Mouse (Mus musculus): ENCODE measurements around the gene Chek1. TPM values are rescaled to one million over a fixed set of nuclear protein-coding genes. Genes with fewer than 3 reads are reported as not detected.

Chek1 gene
- total and polyA plus RNA-seq, 2 experiments from 2014 or later, result 3.8 to 5.7 TPM

GRCm38 (mm10) chr9:36726131-36727033 is 483 bp downstream of the Chek1 start:
- DNase-seq, result peak; percentile 96
- H3K27ac ChIP-seq (ENCODE audit: low read depth, low read length), result peak overlapping the region; percentile 55
- H3K27me3 ChIP-seq (ENCODE audit: insufficient read depth, low read length), result no peaks in the 10 kb centered on the region
- H3K9me3 ChIP-seq (ENCODE audit: low read length), result no peaks in the 10 kb centered on the region
- peak overlapping the region; percentile 46 for H3K9ac ChIP-seq
- peak overlapping the region; percentile 99 for H3K4me2 ChIP-seq (ENCODE audit: low read depth)
- H3K4me3 ChIP-seq (ENCODE audit: low read depth, low read length), result peak overlapping the region; percentile 50
- 0 out of 2 replicates have a peak, but pooled peaks cover 3% of the 10 kb centered on the region for H3K4me1 ChIP-seq (ENCODE audit: insufficient read depth)
- under 1% methylated on average over 53 of the region's 53 CpGs for WGBS
- peak; percentile 95 for ATAC-seq
- no peaks in the 10 kb centered on the region for H3K36me3 ChIP-seq (ENCODE audit: insufficient read depth)
- TF ChIP-seq CTCF (IDR thresholded peaks at IDR 0.05; ENCODE audit: low read depth), result peak; percentile 14; the same call in 1 of the 2 replicates

- ATAC-seq, result no peak; the same call in 1 of the 2 replicates
- Histone ChIP-seq H3K4me2 (ENCODE audit: low read depth) (no peak overlapping the region), H3K27ac (ENCODE audit: low read depth, low read length) (no peak overlapping the region), H3K9me3 (ENCODE audit: low read length) (no peaks in the 10 kb centered on the region), H3K9ac (no peak overlapping the region), H3K27me3 (ENCODE audit: insufficient read depth, low read length) (no peaks in the 10 kb centered on the region), H3K4me3 (ENCODE audit: low read depth, low read length) (no peak overlapping the region), H3K4me1 (ENCODE audit: insufficient read depth) (no peaks in the 10 kb centered on the region), H3K36me3 (ENCODE audit: insufficient read depth) (no peaks in the 10 kb centered on the region)
- TF ChIP-seq CTCF (IDR thresholded peaks at IDR 0.05; ENCODE audit: low read depth), result peak; percentile 40
- WGBS, result 76% methylated on average over 3 of the region's 3 CpGs
- DNase-seq, result peak; percentile 3
Measured at GRCm38 (mm10) chr9:36716624-36717023, 10.2 kb downstream of the Chek1 start.

- H3K9ac ChIP-seq, result no peak overlapping the region
- no peak overlapping the region for H3K27ac ChIP-seq (ENCODE audit: low read depth, low read length)
- DNase-seq (no peak), ATAC-seq (no peak)
- no peak overlapping the region for H3K4me2 ChIP-seq (ENCODE audit: low read depth)
- WGBS, result 91% methylated on average over 6 of the region's 6 CpGs
- H3K27me3 ChIP-seq (ENCODE audit: insufficient read depth, low read length), result no peaks in the 10 kb centered on the region
- no peaks in the 10 kb centered on the region for H3K4me1 ChIP-seq (ENCODE audit: insufficient read depth)
- no peaks in the 10 kb centered on the region for H3K36me3 ChIP-seq (ENCODE audit: insufficient read depth)
- H3K9me3 ChIP-seq (ENCODE audit: low read length), result no peaks in the 10 kb centered on the region
- H3K4me3 ChIP-seq (ENCODE audit: low read depth, low read length), result no peak overlapping the region
- TF ChIP-seq CTCF (IDR thresholded peaks at IDR 0.05; ENCODE audit: low read depth), result no peak
Measured at GRCm38 (mm10) chr9:36707304-36707703, 19.6 kb downstream of the Chek1 start.

GRCm38 (mm10) chr9:36705923-36706322 is 20.9 kb downstream of the Chek1 start:
- no peaks in the 10 kb centered on the region for H3K36me3 ChIP-seq (ENCODE audit: insufficient read depth)
- ATAC-seq, result no peak
- 85% methylated on average over 3 of the region's 3 CpGs for WGBS
- no peak overlapping the region for H3K27ac ChIP-seq (ENCODE audit: low read depth, low read length)
- H3K27me3 ChIP-seq (ENCODE audit: insufficient read depth, low read length), result no peaks in the 10 kb centered on the region
- no peak overlapping the region for H3K4me2 ChIP-seq (ENCODE audit: low read depth)
- H3K4me3 ChIP-seq (ENCODE audit: low read depth, low read length), result no peak overlapping the region
- no peak for DNase-seq
- no peak for TF ChIP-seq CTCF (IDR thresholded peaks at IDR 0.05; ENCODE audit: low read depth)
- no peaks in the 10 kb centered on the region for H3K4me1 ChIP-seq (ENCODE audit: insufficient read depth)
- no peak overlapping the region for H3K9ac ChIP-seq
- no peaks in the 10 kb centered on the region for H3K9me3 ChIP-seq (ENCODE audit: low read length)

GRCm38 (mm10) chr9:36694276-36694675 is 32.6 kb downstream of the Chek1 start:
- Histone ChIP-seq H3K27me3 (ENCODE audit: insufficient read depth, low read length) (no peaks in the 10 kb centered on the region), H3K4me3 (ENCODE audit: low read depth, low read length) (no peak overlapping the region), H3K27ac (ENCODE audit: low read depth, low read length) (no peak overlapping the region), H3K9me3 (ENCODE audit: low read length) (no peaks in the 10 kb centered on the region), H3K36me3 (ENCODE audit: insufficient read depth) (no peaks in the 10 kb centered on the region), H3K4me1 (ENCODE audit: insufficient read depth) (no peaks in the 10 kb centered on the region), H3K4me2 (ENCODE audit: low read depth) (no peak overlapping the region), H3K9ac (no peak overlapping the region)
- WGBS, result 95% methylated on average over 10 of the region's 10 CpGs
- no peak for DNase-seq
- no peak for ATAC-seq
- no peak for TF ChIP-seq CTCF (IDR thresholded peaks at IDR 0.05; ENCODE audit: low read depth)

- H3K9ac ChIP-seq, result no peak within 1 kb of the TSS
- 75% methylated on average over 1 of the region's 1 CpGs for WGBS
- no peak for TF ChIP-seq CTCF (IDR thresholded peaks at IDR 0.05; ENCODE audit: low read depth)
- ATAC-seq (no peak), DNase-seq (no peak)
- H3K9me3 ChIP-seq (ENCODE audit: low read length), result no peaks in the 10 kb centered on the region
- H3K36me3 ChIP-seq (ENCODE audit: insufficient read depth), result no peaks in the 10 kb centered on the region
- H3K4me2 ChIP-seq (ENCODE audit: low read depth), result no peak within 1 kb of the TSS
- H3K27me3 ChIP-seq (ENCODE audit: insufficient read depth, low read length), result no peaks in the 10 kb centered on the region
- no peak within 1 kb of the TSS for H3K27ac ChIP-seq (ENCODE audit: low read depth, low read length)
- H3K4me1 ChIP-seq (ENCODE audit: insufficient read depth), result no peaks in the 10 kb centered on the region
- no peak within 1 kb of the TSS for H3K4me3 ChIP-seq (ENCODE audit: low read depth, low read length)
Measured at GRCm38 (mm10) chr9:36692920-36693319, 33.9 kb downstream of the Chek1 start, which contains the start of gene Acrv1. Acrv1 (plus strand) TSS chr9:36693220.

GRCm38 (mm10) chr9:36687329-36687728 is 39.5 kb downstream of the Chek1 start:
- DNase-seq, result peak; percentile 14
- peak; percentile 37 for TF ChIP-seq CTCF (IDR thresholded peaks at IDR 0.05; ENCODE audit: low read depth)
- no peak for ATAC-seq

More at GRCm38 (mm10) chr9:36687329-36687728, 39.5 kb downstream of the Chek1 start:
- Histone ChIP-seq H3K4me1 (ENCODE audit: insufficient read depth) (no peaks in the 10 kb centered on the region), H3K27ac (ENCODE audit: low read depth, low read length) (no peak overlapping the region), H3K9me3 (ENCODE audit: low read length) (no peaks in the 10 kb centered on the region), H3K4me3 (ENCODE audit: low read depth, low read length) (no peak overlapping the region), H3K9ac (no peak overlapping the region), H3K36me3 (ENCODE audit: insufficient read depth) (no peaks in the 10 kb centered on the region), H3K27me3 (ENCODE audit: insufficient read depth, low read length) (no peaks in the 10 kb centered on the region), H3K4me2 (ENCODE audit: low read depth) (no peak overlapping the region)

Measured in forebrain, postnatal 0 days (tissue).